Mouse (Mus musculus) monocyte, adult 2 months (primary cell): ENCODE results near the gene Zfpm1.
A peak's percentile ranks its signal among the peaks of the same experiment; 100 is the strongest.

ENCODE experiments used
- DNase-seq, 2 experiments: peaks; one replicate each; pipeline ENCODE4 v3.0.0; 2022; ENCODE audit warnings: low spot score in 2 of 2, low read depth in 1 of 2

Gene Zfpm1

GRCm38 (mm10) chr8:122345181-122346095 lies 63.5 kb downstream of the Zfpm1 start:
- DNase-seq, result no peak

- no peak for DNase-seq
These were observed 66.0 kb downstream of the Zfpm1 start for GRCm38 (mm10) chr8:122347811-122348552.

GRCm38 (mm10) chr8:122349357-122350297 lies 67.7 kb downstream of the Zfpm1 start:
- DNase-seq, result no peak

- DNase-seq, result no peak
These were observed 68.6 kb downstream of the Zfpm1 start for GRCm38 (mm10) chr8:122350309-122351089.

- no peak for DNase-seq
These were observed 72.2 kb downstream of the Zfpm1 start for GRCm38 (mm10) chr8:122354157-122354556.

GRCm38 (mm10) chr8:122355642-122356606 lies 74.0 kb downstream of the Zfpm1 start:
- no peak for DNase-seq

GRCm38 (mm10) chr8:122357202-122357601 lies 75.3 kb downstream of the Zfpm1 start:
- DNase-seq, result no peak

GRCm38 (mm10) chr8:122357641-122358040 lies 75.7 kb downstream of the Zfpm1 start:
- DNase-seq, result no peak

GRCm38 (mm10) chr8:122359111-122359775 lies 77.3 kb downstream of the Zfpm1 start:
- no peak for DNase-seq

- DNase-seq, result no peak
These were observed 78.9 kb downstream of the Zfpm1 start, which contains the start of gene Trhr2 for GRCm38 (mm10) chr8:122360696-122361416. Trhr2 (minus strand) TSS chr8:122360746.

GRCm38 (mm10) chr8:122362271-122362670 lies 80.3 kb downstream of the Zfpm1 start:
- DNase-seq, result no peak

- DNase-seq, result no peak
These were observed 81.0 kb downstream of the Zfpm1 start for GRCm38 (mm10) chr8:122362967-122363366.

GRCm38 (mm10) chr8:122368494-122368893 lies 86.6 kb downstream of the Zfpm1 start:
- DNase-seq, result no peak

GRCm38 (mm10) chr8:122369665-122370064 lies 87.7 kb downstream of the Zfpm1 start:
- DNase-seq, result peak in 1 of 2 experiments; percentile 18

GRCm38 (mm10) chr8:122371706-122372105 lies 89.8 kb downstream of the Zfpm1 start:
- DNase-seq, result no peak

- no peak for DNase-seq
These were observed 93.4 kb downstream of the Zfpm1 start for GRCm38 (mm10) chr8:122375320-122375719.

GRCm38 (mm10) chr8:122375751-122376364 lies 93.9 kb downstream of the Zfpm1 start:
- no peak for DNase-seq
